Mouse (Mus musculus): Measurements from ENCODE around the gene Wdr1. TPM values are rescaled to one million over a fixed set of nuclear protein-coding genes. Genes with fewer than 3 reads are reported as not detected.
A peak's percentile ranks its signal among the peaks of the same experiment; 100 is the strongest.

Gene Wdr1
- polyA plus RNA-seq, 1 experiment from 2014 or later: 241 TPM

- H3K27ac ChIP-seq (replicated peaks; ENCODE audit: low read depth, low read length): no peak overlapping the region
- no peaks in the 10 kb centered on the region for H3K36me3 ChIP-seq (ENCODE audit: control insufficient read depth, insufficient read depth, low read length)
- no peak overlapping the region for H3K9ac ChIP-seq (ENCODE audit: low read depth, low read length)
- no peaks in the 10 kb centered on the region for H3K27me3 ChIP-seq (replicated peaks; ENCODE audit: control insufficient read depth, insufficient read depth, low read length)
- DNase-seq (ENCODE audit: low spot score): no peak
- H3K9me3 ChIP-seq (ENCODE audit: control insufficient read depth, low read length): no peaks in the 10 kb centered on the region
- ATAC-seq (ENCODE audit: low read depth): no peak
- H3K4me3 ChIP-seq (ENCODE audit: low read depth, low read length): no peak overlapping the region
- no peaks in the 10 kb centered on the region for H3K4me1 ChIP-seq (ENCODE audit: control insufficient read depth, insufficient read depth, low read length)
- no peak overlapping the region for H3K4me2 ChIP-seq (ENCODE audit: low read depth, low read length)
- WGBS: 15% methylated on average over 2 of the region's 2 CpGs
Measured at GRCm38 (mm10) chr5:38512991-38513390, 50.0 kb downstream of the Wdr1 start.

- H3K9me3 ChIP-seq (ENCODE audit: control insufficient read depth, low read length): no peaks in the 10 kb centered on the region
- H3K36me3 ChIP-seq (ENCODE audit: control insufficient read depth, insufficient read depth, low read length): no peaks in the 10 kb centered on the region
- H3K27me3 ChIP-seq (replicated peaks; ENCODE audit: control insufficient read depth, insufficient read depth, low read length): no peaks in the 10 kb centered on the region
- 88% methylated on average over 4 of the region's 4 CpGs for WGBS
- no peak overlapping the region for H3K9ac ChIP-seq (ENCODE audit: low read depth, low read length)
- H3K4me1 ChIP-seq (ENCODE audit: control insufficient read depth, insufficient read depth, low read length): no peaks in the 10 kb centered on the region
- no peak overlapping the region for H3K27ac ChIP-seq (replicated peaks; ENCODE audit: low read depth, low read length)
- ATAC-seq (ENCODE audit: low read depth): no peak
- H3K4me3 ChIP-seq (ENCODE audit: low read depth, low read length): no peak overlapping the region
- H3K4me2 ChIP-seq (ENCODE audit: low read depth, low read length): no peak overlapping the region
- no peak for DNase-seq (ENCODE audit: low spot score)
Measured at GRCm38 (mm10) chr5:38509568-38509967, 53.5 kb downstream of the Wdr1 start.

- Histone ChIP-seq H3K9ac (ENCODE audit: low read depth, low read length) (no peak overlapping the region), H3K9me3 (ENCODE audit: control insufficient read depth, low read length) (no peaks in the 10 kb centered on the region), H3K27ac (replicated peaks; ENCODE audit: low read depth, low read length) (peak overlapping the region; percentile 29; the same call in 1 of the 2 replicates), H3K36me3 (ENCODE audit: control insufficient read depth, insufficient read depth, low read length) (no peaks in the 10 kb centered on the region), H3K4me1 (ENCODE audit: control insufficient read depth, insufficient read depth, low read length) (no peaks in the 10 kb centered on the region), H3K4me2 (ENCODE audit: low read depth, low read length) (no peak overlapping the region), H3K4me3 (ENCODE audit: low read depth, low read length) (no peak overlapping the region), H3K27me3 (replicated peaks; ENCODE audit: control insufficient read depth, insufficient read depth, low read length) (no peaks in the 10 kb centered on the region)
- no peak for DNase-seq (ENCODE audit: low spot score)
- WGBS: 50% methylated on average over 3 of the region's 3 CpGs
- no peak for ATAC-seq (ENCODE audit: low read depth)
Measured at GRCm38 (mm10) chr5:38505435-38505765, 57.6 kb downstream of the Wdr1 start.

GRCm38 (mm10) chr5:38504747-38505434 lies 58.1 kb downstream of the Wdr1 start:
- H3K27ac ChIP-seq (replicated peaks; ENCODE audit: low read depth, low read length): peak overlapping the region; percentile 29; the same call in 1 of the 2 replicates
- H3K27me3 ChIP-seq (replicated peaks; ENCODE audit: control insufficient read depth, insufficient read depth, low read length): no peaks in the 10 kb centered on the region
- H3K4me2 ChIP-seq (ENCODE audit: low read depth, low read length): no peak overlapping the region
- no peaks in the 10 kb centered on the region for H3K4me1 ChIP-seq (ENCODE audit: control insufficient read depth, insufficient read depth, low read length)
- H3K9ac ChIP-seq (ENCODE audit: low read depth, low read length): no peak overlapping the region
- WGBS: 41% methylated on average over 6 of the region's 6 CpGs
- DNase-seq (ENCODE audit: low spot score) (no peak), ATAC-seq (ENCODE audit: low read depth) (no peak)
- no peak overlapping the region for H3K4me3 ChIP-seq (ENCODE audit: low read depth, low read length)
- no peaks in the 10 kb centered on the region for H3K9me3 ChIP-seq (ENCODE audit: control insufficient read depth, low read length)
- H3K36me3 ChIP-seq (ENCODE audit: control insufficient read depth, insufficient read depth, low read length): no peaks in the 10 kb centered on the region

GRCm38 (mm10) chr5:38504116-38504515 lies 58.9 kb downstream of the Wdr1 start:
- H3K4me1 ChIP-seq (ENCODE audit: control insufficient read depth, insufficient read depth, low read length): no peaks in the 10 kb centered on the region
- WGBS: 73% methylated on average over 1 of the region's 1 CpGs

GRCm38 (mm10) chr5:38502992-38503391 lies 60.0 kb downstream of the Wdr1 start, which contains the start of gene Slc2a9:
TSS of gene Slc2a9 (minus strand) at chr5:38503143.
- Histone ChIP-seq H3K9me3 (ENCODE audit: control insufficient read depth, low read length) (no peaks in the 10 kb centered on the region), H3K27me3 (replicated peaks; ENCODE audit: control insufficient read depth, insufficient read depth, low read length) (no peaks in the 10 kb centered on the region), H3K9ac (ENCODE audit: low read depth, low read length) (no peak within 1 kb of the TSS), H3K4me1 (ENCODE audit: control insufficient read depth, insufficient read depth, low read length) (no peaks in the 10 kb centered on the region), H3K4me2 (ENCODE audit: low read depth, low read length) (no peak within 1 kb of the TSS), H3K27ac (replicated peaks; ENCODE audit: low read depth, low read length) (no peak within 1 kb of the TSS), H3K4me3 (ENCODE audit: low read depth, low read length) (no peak within 1 kb of the TSS), H3K36me3 (ENCODE audit: control insufficient read depth, insufficient read depth, low read length) (no peaks in the 10 kb centered on the region)
- ATAC-seq (ENCODE audit: low read depth) (no peak), DNase-seq (ENCODE audit: low spot score) (no peak)
- 92% methylated on average over 4 of the region's 4 CpGs for WGBS

More at GRCm38 (mm10) chr5:38504116-38504515, 58.9 kb downstream of the Wdr1 start:
- Histone ChIP-seq H3K36me3 (ENCODE audit: control insufficient read depth, insufficient read depth, low read length) (no peaks in the 10 kb centered on the region), H3K9ac (ENCODE audit: low read depth, low read length) (no peak overlapping the region), H3K4me2 (ENCODE audit: low read depth, low read length) (no peak overlapping the region), H3K27ac (replicated peaks; ENCODE audit: low read depth, low read length) (no peak overlapping the region), H3K4me3 (ENCODE audit: low read depth, low read length) (no peak overlapping the region), H3K9me3 (ENCODE audit: control insufficient read depth, low read length) (no peaks in the 10 kb centered on the region), H3K27me3 (replicated peaks; ENCODE audit: control insufficient read depth, insufficient read depth, low read length) (no peaks in the 10 kb centered on the region)
- ATAC-seq (ENCODE audit: low read depth) (no peak), DNase-seq (ENCODE audit: low spot score) (no peak)

GRCm38 (mm10) chr5:38500043-38500442 lies 63.0 kb downstream of the Wdr1 start:
- 96% methylated on average over 8 of the region's 8 CpGs for WGBS
- DNase-seq (ENCODE audit: low spot score) (no peak), ATAC-seq (ENCODE audit: low read depth) (no peak)
- no peaks in the 10 kb centered on the region for H3K27me3 ChIP-seq (replicated peaks; ENCODE audit: control insufficient read depth, insufficient read depth, low read length)
- no peak overlapping the region for H3K27ac ChIP-seq (replicated peaks; ENCODE audit: low read depth, low read length)
- H3K36me3 ChIP-seq (ENCODE audit: control insufficient read depth, insufficient read depth, low read length): no peaks in the 10 kb centered on the region
- no peaks in the 10 kb centered on the region for H3K9me3 ChIP-seq (ENCODE audit: control insufficient read depth, low read length)
- no peaks in the 10 kb centered on the region for H3K4me1 ChIP-seq (ENCODE audit: control insufficient read depth, insufficient read depth, low read length)
- H3K4me2 ChIP-seq (ENCODE audit: low read depth, low read length): no peak overlapping the region
- no peak overlapping the region for H3K9ac ChIP-seq (ENCODE audit: low read depth, low read length)
- H3K4me3 ChIP-seq (ENCODE audit: low read depth, low read length): no peak overlapping the region

- no peak overlapping the region for H3K4me2 ChIP-seq (ENCODE audit: low read depth, low read length)
- H3K9me3 ChIP-seq (ENCODE audit: control insufficient read depth, low read length): no peaks in the 10 kb centered on the region
- no peaks in the 10 kb centered on the region for H3K4me1 ChIP-seq (ENCODE audit: control insufficient read depth, insufficient read depth, low read length)
- no peak overlapping the region for H3K27ac ChIP-seq (replicated peaks; ENCODE audit: low read depth, low read length)
- WGBS: 45% methylated on average over 7 of the region's 7 CpGs
- H3K27me3 ChIP-seq (replicated peaks; ENCODE audit: control insufficient read depth, insufficient read depth, low read length): no peaks in the 10 kb centered on the region
- no peak overlapping the region for H3K4me3 ChIP-seq (ENCODE audit: low read depth, low read length)
- DNase-seq (ENCODE audit: low spot score) (no peak), ATAC-seq (ENCODE audit: low read depth) (peak; percentile 69)
- H3K36me3 ChIP-seq (ENCODE audit: control insufficient read depth, insufficient read depth, low read length): no peaks in the 10 kb centered on the region
- H3K9ac ChIP-seq (ENCODE audit: low read depth, low read length): no peak overlapping the region
Measured at GRCm38 (mm10) chr5:38499316-38499811, 63.7 kb downstream of the Wdr1 start.

GRCm38 (mm10) chr5:38498479-38498878 lies 64.5 kb downstream of the Wdr1 start:
- Histone ChIP-seq H3K4me1 (ENCODE audit: control insufficient read depth, insufficient read depth, low read length) (no peaks in the 10 kb centered on the region), H3K9me3 (ENCODE audit: control insufficient read depth, low read length) (no peaks in the 10 kb centered on the region), H3K4me2 (ENCODE audit: low read depth, low read length) (no peak overlapping the region), H3K36me3 (ENCODE audit: control insufficient read depth, insufficient read depth, low read length) (no peaks in the 10 kb centered on the region), H3K9ac (ENCODE audit: low read depth, low read length) (no peak overlapping the region), H3K27me3 (replicated peaks; ENCODE audit: control insufficient read depth, insufficient read depth, low read length) (no peaks in the 10 kb centered on the region), H3K27ac (replicated peaks; ENCODE audit: low read depth, low read length) (no peak overlapping the region), H3K4me3 (ENCODE audit: low read depth, low read length) (no peak overlapping the region)
- 68% methylated on average over 5 of the region's 5 CpGs for WGBS
- ATAC-seq (ENCODE audit: low read depth): peak; percentile 23; the same call in 1 of the 2 replicates
- DNase-seq (ENCODE audit: low spot score): peak; percentile 38
